Mouse (Mus musculus): Measurements from ENCODE around the gene Tshb.

Tshb gene

DNA sequence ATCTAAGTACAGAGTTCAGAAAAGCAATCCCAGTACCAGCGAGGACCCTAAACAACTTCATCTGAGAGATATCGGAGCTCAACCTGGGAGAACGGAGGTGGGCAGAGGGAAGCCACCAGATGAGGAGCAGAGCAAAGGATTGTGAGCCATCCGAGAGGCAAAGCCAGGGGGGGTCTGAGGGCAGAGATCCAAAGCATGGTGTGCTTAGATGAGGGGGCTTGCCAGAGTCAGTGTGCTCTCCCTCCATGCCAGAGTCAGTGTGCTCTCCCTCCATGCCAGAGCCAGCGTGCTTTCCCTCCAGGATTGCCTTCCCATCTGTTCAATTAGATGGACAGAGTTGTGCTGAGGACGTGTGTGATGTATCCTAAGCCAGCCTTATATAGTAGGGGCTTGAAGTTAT is 45.4 kb downstream of the Tshb start:
- no peak for ATAC-seq (ENCODE audit: low TSS enrichment)

DNA sequence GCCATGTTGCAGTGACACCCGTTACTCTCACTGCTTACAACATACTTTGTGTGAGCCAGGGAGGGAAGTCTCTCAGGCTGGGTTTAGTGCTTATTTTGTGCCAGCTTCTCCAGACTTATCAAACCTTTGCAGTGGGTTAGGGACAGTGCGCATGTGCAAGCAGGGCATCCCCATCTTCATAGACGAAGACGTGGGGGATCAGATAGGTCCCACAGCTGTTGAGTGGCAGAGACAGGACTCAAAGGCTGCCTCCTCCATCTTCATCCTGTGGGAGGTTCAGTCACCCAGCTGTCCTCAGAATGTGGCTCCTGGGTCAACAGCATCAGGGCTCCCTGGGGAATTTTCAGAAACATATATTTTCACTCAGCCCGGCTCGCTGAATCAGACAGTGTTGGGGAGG is 46.1 kb downstream of the Tshb start:
- ATAC-seq (ENCODE audit: low TSS enrichment): no peak

DNA sequence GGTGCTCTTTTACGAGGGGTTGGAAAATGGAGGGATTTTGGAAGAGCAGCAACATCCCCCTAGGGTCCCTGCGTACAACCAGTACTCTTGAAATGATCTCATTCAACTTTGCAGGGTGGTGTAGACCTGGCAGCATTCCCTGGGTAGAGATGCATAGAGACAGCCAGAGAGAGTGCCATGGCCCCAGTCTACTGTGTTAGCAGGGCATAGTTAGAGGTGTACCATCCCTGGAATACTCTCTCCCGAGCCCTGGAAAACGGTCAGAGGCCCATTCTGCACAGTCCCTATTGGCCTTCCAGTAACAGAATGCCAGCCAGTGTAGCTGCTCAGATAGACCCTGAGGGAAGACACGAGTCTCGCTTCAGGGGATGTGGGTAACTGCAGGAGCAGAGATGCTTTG is 46.9 kb downstream of the Tshb start:
- ATAC-seq (ENCODE audit: low TSS enrichment): no peak

DNA sequence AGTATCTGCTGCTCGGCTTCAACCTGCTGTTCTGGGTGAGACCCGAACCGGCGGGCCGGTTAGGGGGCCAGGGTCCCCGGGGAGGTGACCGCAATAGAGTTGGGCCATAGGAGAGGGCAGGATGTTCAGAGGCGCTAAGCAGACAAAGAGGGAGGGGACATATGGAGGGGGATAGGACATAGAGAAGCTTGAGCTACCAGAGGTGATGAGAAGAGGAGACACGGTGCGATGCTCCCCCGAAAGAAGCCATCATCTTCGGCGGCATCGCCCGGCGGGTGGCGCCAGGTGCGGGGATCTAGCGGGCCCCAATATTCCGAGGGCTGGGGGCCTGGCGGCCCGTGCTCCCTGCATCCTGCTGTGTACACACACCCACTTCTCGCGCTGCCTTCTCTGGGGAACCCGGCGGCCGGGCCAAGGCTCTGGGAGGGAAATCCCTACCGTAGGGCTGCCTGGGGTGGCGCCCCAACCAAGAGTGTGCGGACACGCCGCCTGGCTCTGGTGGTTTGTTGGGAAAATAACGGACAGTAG is 47.4 kb downstream of the Tshb start:
- peak; percentile 39 for ATAC-seq (ENCODE audit: low TSS enrichment)

DNA sequence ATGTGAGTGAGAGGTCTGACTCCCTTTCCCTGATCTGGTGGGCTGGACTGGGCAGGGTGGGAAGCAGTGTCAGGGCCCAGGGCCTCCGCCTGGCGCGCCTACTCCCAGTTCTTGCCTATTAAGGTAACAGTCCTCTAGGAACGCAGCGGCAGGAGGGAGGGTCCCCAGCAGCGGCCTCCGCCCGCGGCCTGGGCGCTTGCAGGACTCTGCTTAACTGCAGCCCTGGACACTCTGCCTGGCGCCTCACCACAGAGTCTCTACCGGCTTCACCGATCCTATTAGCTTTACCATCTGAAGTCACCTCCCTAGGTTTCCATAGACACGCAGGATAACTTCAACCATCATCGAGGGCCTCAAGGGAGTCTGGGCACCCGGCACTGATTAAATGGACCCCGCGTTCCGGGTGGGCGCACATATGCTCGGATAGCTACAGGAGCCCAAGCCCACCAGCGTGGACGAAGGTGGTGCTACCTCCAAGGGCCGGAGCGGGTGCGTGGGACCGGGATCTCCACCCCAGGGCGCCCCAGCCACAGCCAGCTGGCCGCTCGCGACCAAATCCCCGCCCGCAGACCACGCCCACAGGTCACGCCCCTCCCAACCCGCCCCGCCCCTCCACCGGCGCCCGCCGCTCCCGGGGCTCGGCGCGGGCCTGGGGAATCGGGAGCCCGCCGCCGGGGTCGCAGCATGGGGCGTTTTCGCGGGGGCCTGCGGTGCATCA is 48.0 kb downstream of the Tshb start, which contains the start of gene Tspan2:
Gene Tspan2 (plus strand): TSS at position 217 of the 718 bp plus-strand sequence.
- peak; percentile 53 for ATAC-seq (ENCODE audit: low TSS enrichment)

DNA sequence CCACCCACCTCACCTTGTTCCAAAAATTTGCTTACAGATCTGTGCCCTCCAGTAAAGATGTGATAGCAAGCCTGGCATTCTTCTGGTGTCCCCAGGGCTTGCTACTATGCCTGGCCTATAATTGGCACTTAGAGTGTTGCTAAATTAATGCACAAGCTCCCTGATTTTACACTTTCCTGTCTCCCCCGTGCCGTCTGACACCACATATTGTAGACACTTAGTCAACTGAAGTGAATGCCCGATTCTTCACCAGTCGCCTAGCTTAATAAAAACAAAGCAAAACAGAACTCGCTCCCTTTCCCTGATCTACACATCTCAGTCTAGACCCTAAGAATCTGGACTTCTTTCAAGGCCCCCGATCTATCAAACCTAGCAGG is 48.6 kb downstream of the Tshb start:
- 0 out of 2 replicates have a peak, but pooled peaks have one; percentile 28 for ATAC-seq (ENCODE audit: low TSS enrichment)

DNA sequence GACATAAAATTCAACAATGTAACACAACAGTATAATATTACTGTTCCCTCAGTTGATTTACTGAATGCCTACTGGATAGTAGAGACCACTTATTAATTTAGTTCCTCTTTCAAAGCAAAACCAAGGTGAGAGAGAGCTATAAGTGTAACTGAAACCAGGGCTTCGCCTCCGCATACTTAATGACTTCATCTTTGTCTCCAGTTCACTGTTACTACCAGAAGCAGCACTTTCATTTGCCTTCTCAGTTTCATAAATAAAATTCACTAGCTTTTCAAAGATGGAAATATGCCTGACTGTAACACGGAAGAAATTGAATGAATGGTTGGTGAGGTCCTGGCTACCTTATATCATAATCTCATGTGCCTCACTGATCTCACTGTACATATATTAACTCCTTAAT is 49.5 kb downstream of the Tshb start:
- ATAC-seq (ENCODE audit: low TSS enrichment): no peak

DNA sequence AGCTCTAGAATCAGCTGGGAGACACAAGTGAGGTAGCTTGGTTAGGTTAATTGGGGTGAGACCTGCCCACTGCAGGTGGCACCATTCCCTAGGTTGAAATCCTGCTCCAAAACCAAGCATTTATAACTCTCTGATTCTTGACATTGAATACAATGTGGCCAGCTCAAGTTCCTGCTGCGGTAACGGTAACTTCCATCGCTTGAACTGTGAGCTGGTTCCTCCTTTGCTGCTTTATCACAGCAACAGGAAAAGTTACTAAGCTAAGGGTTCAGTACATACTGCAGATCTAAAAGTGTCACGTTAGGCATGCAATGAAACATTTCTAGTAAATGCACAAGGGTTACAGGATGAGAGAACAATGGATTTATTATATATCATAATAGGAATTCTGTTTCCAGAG is 49.9 kb downstream of the Tshb start:
- ATAC-seq (ENCODE audit: low TSS enrichment): no peak

DNA sequence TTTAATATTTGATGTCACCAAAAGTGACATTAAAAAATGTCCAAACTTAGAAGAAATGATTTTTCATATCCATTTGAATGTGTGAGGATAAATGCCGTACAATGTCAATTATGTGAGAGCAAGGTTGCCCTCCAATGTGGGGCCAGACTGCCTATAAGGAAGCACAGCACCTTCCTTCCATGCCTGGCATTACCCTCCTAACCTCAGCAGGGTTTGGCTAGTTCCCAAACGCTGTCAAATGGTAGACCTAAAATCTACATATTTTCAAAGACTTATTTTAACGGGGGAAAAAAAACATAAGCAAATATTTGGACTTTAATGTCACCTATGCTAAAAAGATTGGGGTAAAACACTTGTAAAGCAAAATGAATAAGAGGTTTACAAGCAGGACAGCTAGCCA is 51.4 kb downstream of the Tshb start:
- no peak for ATAC-seq (ENCODE audit: low TSS enrichment)

DNA sequence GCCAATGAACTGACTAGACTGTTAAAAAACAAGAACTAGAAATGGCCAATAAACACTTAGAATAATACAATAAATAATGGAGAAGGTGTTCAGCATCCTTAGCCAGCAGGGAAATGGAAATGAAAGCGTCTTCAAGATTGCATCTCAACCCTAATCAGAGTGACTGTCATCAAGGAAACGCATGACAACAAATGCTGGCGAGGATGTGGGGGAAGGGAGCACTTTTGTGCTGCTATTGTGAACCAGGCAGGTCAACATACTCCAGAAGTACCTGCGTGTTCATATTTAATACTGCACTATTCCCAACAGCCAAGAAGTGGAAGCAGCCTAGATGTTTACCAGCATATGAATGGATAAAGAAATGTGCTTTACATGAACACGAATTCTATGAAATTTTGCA is 53.1 kb downstream of the Tshb start:
- ATAC-seq (ENCODE audit: low TSS enrichment): no peak

Measured in frontal cortex, adult (tissue).